Mouse (Mus musculus): Measurements from ENCODE around the gene Lnx2. TPM values are rescaled to one million over a fixed set of nuclear protein-coding genes. Genes with fewer than 3 reads are reported as not detected.

Gene Lnx2
- polyA plus RNA-seq (2014; fragmentation: Illumina TruSeq; extraction: RNeasy Lipid Tissue Mini Kit (QIAGEN cat#74804); ENCODE audit: low replicate concordance) = 11.8 TPM

GRCm38 (mm10) chr5:147076026-147076798 lies at the start of gene Lnx2:
Lnx2 (minus strand) TSS chr5:147076586.

DNA sequence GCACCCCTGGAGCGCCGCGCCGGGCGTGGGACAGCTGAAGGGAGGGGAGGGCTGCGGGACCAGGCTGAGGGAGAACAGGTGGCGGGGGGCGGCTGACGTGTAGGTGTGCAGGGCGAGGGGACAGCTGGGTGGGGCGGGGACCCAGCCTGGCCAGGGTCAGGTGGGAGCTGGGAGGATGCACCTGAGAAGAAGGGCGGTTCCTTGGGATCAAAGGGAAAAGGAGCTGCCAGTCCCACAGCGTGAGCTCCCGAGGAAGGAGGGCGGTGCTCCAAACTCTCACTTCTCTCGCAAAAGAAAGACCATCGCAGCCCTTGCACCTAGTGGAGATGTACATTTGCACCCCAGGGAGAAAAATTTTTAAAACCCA lies 396 bp upstream of the Lnx2 start, which contains the start of gene Polr1d:
Gene Polr1d (plus strand): TSS at position 252 of the 367 bp plus-strand sequence.

Other genes starting within 250 kb of the Lnx2 start
- 153 TPM for gene Rpl21, start 243.7 kb downstream of the Lnx2 start, polyA plus RNA-seq (2014; fragmentation: Illumina TruSeq; extraction: RNeasy Lipid Tissue Mini Kit (QIAGEN cat#74804); ENCODE audit: low replicate concordance)
- gene Rasl11a, start 231.5 kb downstream of the Lnx2 start, polyA plus RNA-seq (2014; fragmentation: Illumina TruSeq; extraction: RNeasy Lipid Tissue Mini Kit (QIAGEN cat#74804); ENCODE audit: low replicate concordance) = not detected
- gene Gtf3a, start 127.9 kb downstream of the Lnx2 start, polyA plus RNA-seq (2014; fragmentation: Illumina TruSeq; extraction: RNeasy Lipid Tissue Mini Kit (QIAGEN cat#74804); ENCODE audit: low replicate concordance) = 15.2 TPM
- gene Mtif3, start 112.8 kb downstream of the Lnx2 start, polyA plus RNA-seq (2014; fragmentation: Illumina TruSeq; extraction: RNeasy Lipid Tissue Mini Kit (QIAGEN cat#74804); ENCODE audit: low replicate concordance) = 27.2 TPM
- gene Polr1d, start 464 bp upstream of the Lnx2 start, polyA plus RNA-seq (2014; fragmentation: Illumina TruSeq; extraction: RNeasy Lipid Tissue Mini Kit (QIAGEN cat#74804); ENCODE audit: low replicate concordance) = 70.6 TPM
- gene Gsx1, start 112.1 kb upstream of the Lnx2 start, polyA plus RNA-seq (2014; fragmentation: Illumina TruSeq; extraction: RNeasy Lipid Tissue Mini Kit (QIAGEN cat#74804); ENCODE audit: low replicate concordance) = not detected
- gene Pdx1, start 193.4 kb upstream of the Lnx2 start, polyA plus RNA-seq (2014; fragmentation: Illumina TruSeq; extraction: RNeasy Lipid Tissue Mini Kit (QIAGEN cat#74804); ENCODE audit: low replicate concordance) = 10.9 TPM
- gene Cdx2, start 230.7 kb upstream of the Lnx2 start, polyA plus RNA-seq (2014; fragmentation: Illumina TruSeq; extraction: RNeasy Lipid Tissue Mini Kit (QIAGEN cat#74804); ENCODE audit: low replicate concordance) = 31.2 TPM
- not detected for gene Urad, start 245.9 kb upstream of the Lnx2 start, polyA plus RNA-seq (2014; fragmentation: Illumina TruSeq; extraction: RNeasy Lipid Tissue Mini Kit (QIAGEN cat#74804); ENCODE audit: low replicate concordance)